Mouse (Mus musculus) small intestine, adult 2 months (tissue): Measurements from ENCODE around the gene Ptpn13. TPM values are rescaled to one million over a fixed set of nuclear protein-coding genes. Genes with fewer than 3 reads are reported as not detected.

Source experiments
- H3K27ac ChIP-seq: fragments of 200-500 bp; 2 replicates; pipeline ENCODE4 v1.5.1; 2012; ENCODE audit warnings: low read depth, low read length, control low read depth, inconsistent platforms; ENCODE audit not compliant: insufficient read depth
- H3K27me3 ChIP-seq: fragments of 200-500 bp; 2 replicates; pipeline ENCODE4 v1.6.1; 2012; ENCODE audit warnings: mild to moderate bottlenecking, moderate library complexity, low read length, inconsistent platforms; ENCODE audit not compliant: control insufficient read depth, insufficient read depth
- H3K36me3 ChIP-seq: fragments of 200-500 bp; 2 replicates; pipeline ENCODE4 v1.6.1; 2012; ENCODE audit warnings: mild to moderate bottlenecking, low read length, control low read depth, inconsistent platforms; ENCODE audit not compliant: control insufficient read depth, insufficient read depth
- H3K4me1 ChIP-seq: fragments of 200-500 bp; 2 replicates; pipeline ENCODE4 v1.6.1; 2012; ENCODE audit warnings: low read length, inconsistent platforms, mixed read lengths; ENCODE audit not compliant: control insufficient read depth, insufficient read depth, insufficient read length
- H3K4me3 ChIP-seq: fragments of 200-500 bp; 2 replicates; pipeline ENCODE4 v1.5.1; 2012; ENCODE audit warnings: low read depth, mild to moderate bottlenecking, control low read depth, inconsistent platforms, low read length, moderate library complexity
- CTCF ChIP-seq: fragments of 200-500 bp; IDR thresholded peaks from 2 replicates; pipeline ENCODE4 v1.5.1; 2012; ENCODE audit warnings: low read depth, mild to moderate bottlenecking, control low read depth, inconsistent platforms, low read length, moderate library complexity, mixed read lengths; ENCODE audit not compliant: insufficient replicate concordance, insufficient read length; ENCODE audit errors: extremely low read depth
- POLR2A ChIP-seq: fragments of 200-500 bp; IDR thresholded peaks from 2 replicates; pipeline ENCODE4 v1.6.1; 2012; ENCODE audit warnings: low read depth, mild to moderate bottlenecking, control low read depth, inconsistent platforms, low read length, moderate library complexity
- WGBS: fragments of 180-500 bp; shearing (Covaris S2); methylation state at CpG from one replicate; pipeline ENCODE4 v1.1.7; 2018; 5-methylcytosine and 5-hydroxymethylcytosine counted together
- polyA plus RNA-seq: library from polyadenylated mRNA; depleted of rRNA; stranded (reverse); fragments of >200 nt; gene quantifications from 2 replicates; pipeline ENCODE4 v1.2.3, GENCODE M21; 2012

The Ptpn13 gene
- polyA plus RNA-seq, 1 experiment = 1.2 TPM

GRCm38 (mm10) chr5:103517641-103518040, 92.6 kb downstream of the Ptpn13 start:
- TF ChIP-seq CTCF (no peak), POLR2A (no peak)
- Histone ChIP-seq H3K36me3 (no peaks in the 10 kb centered on the region), H3K4me1 (no peaks in the 10 kb centered on the region), H3K27me3 (no peaks in the 10 kb centered on the region), H3K27ac (no peak overlapping the region), H3K4me3 (no peak overlapping the region)
- WGBS = 29% methylated on average over 6 of the region's 6 CpGs

GRCm38 (mm10) chr5:103518797-103519468, 93.9 kb downstream of the Ptpn13 start:
- H3K4me1 ChIP-seq = no peaks in the 10 kb centered on the region
- no peaks in the 10 kb centered on the region for H3K27me3 ChIP-seq
- WGBS = 68% methylated on average over 14 of the region's 14 CpGs
- no peak overlapping the region for H3K27ac ChIP-seq
- no peak overlapping the region for H3K4me3 ChIP-seq
- TF ChIP-seq POLR2A (no peak), CTCF (no peak)
- H3K36me3 ChIP-seq = no peaks in the 10 kb centered on the region

- Histone ChIP-seq H3K36me3 (no peaks in the 10 kb centered on the region), H3K4me1 (no peaks in the 10 kb centered on the region), H3K27me3 (no peaks in the 10 kb centered on the region), H3K4me3 (no peak overlapping the region), H3K27ac (no peak overlapping the region)
- 30% methylated on average over 3 of the region's 3 CpGs for WGBS
- no peak for TF ChIP-seq CTCF
- no peak for TF ChIP-seq POLR2A
Measured at GRCm38 (mm10) chr5:103522371-103522770, 97.4 kb downstream of the Ptpn13 start.

GRCm38 (mm10) chr5:103526668-103527436, 101.9 kb downstream of the Ptpn13 start:
- no peak overlapping the region for H3K27ac ChIP-seq
- no peaks in the 10 kb centered on the region for H3K36me3 ChIP-seq
- WGBS = 93% methylated on average over 20 of the region's 20 CpGs
- H3K27me3 ChIP-seq = no peaks in the 10 kb centered on the region
- H3K4me3 ChIP-seq = no peak overlapping the region
- no peak for TF ChIP-seq POLR2A
- TF ChIP-seq CTCF = no peak
- no peaks in the 10 kb centered on the region for H3K4me1 ChIP-seq

- no peak overlapping the region for H3K27ac ChIP-seq
- no peaks in the 10 kb centered on the region for H3K4me1 ChIP-seq
- no peaks in the 10 kb centered on the region for H3K27me3 ChIP-seq
- TF ChIP-seq CTCF (no peak), POLR2A (no peak)
- WGBS = 84% methylated on average over 6 of the region's 6 CpGs
- no peak overlapping the region for H3K4me3 ChIP-seq
- H3K36me3 ChIP-seq = no peaks in the 10 kb centered on the region
Measured at GRCm38 (mm10) chr5:103527437-103527718, 102.4 kb downstream of the Ptpn13 start.

- WGBS = 61% methylated on average over 9 of the region's 9 CpGs
- Histone ChIP-seq H3K27me3 (no peaks in the 10 kb centered on the region), H3K4me1 (no peaks in the 10 kb centered on the region), H3K27ac (no peak overlapping the region), H3K36me3 (no peaks in the 10 kb centered on the region), H3K4me3 (no peak overlapping the region)
- TF ChIP-seq CTCF = no peak
- no peak for TF ChIP-seq POLR2A
Measured at GRCm38 (mm10) chr5:103530214-103530613, 105.2 kb downstream of the Ptpn13 start.

- H3K36me3 ChIP-seq = no peaks in the 10 kb centered on the region
- no peak for TF ChIP-seq CTCF
- TF ChIP-seq POLR2A = no peak
- no peaks in the 10 kb centered on the region for H3K27me3 ChIP-seq
- no peak overlapping the region for H3K27ac ChIP-seq
- no peaks in the 10 kb centered on the region for H3K4me1 ChIP-seq
- 92% methylated on average over 11 of the region's 11 CpGs for WGBS
- H3K4me3 ChIP-seq = no peak overlapping the region
Measured at GRCm38 (mm10) chr5:103532841-103533390, 107.9 kb downstream of the Ptpn13 start.
